Mouse (Mus musculus): ENCODE data around the gene 4930455H04Rik. TPM values are rescaled to one million over a fixed set of nuclear protein-coding genes. Genes with fewer than 3 reads are reported as not detected.

The 4930455H04Rik gene
- polyA plus RNA-seq, 1 experiment = not detected

GRCm38 (mm10) chr3:116988221-116988620 is 20.2 kb downstream of the 4930455H04Rik start:
- H3K4me1 ChIP-seq (ENCODE audit: control insufficient read depth, insufficient read depth, insufficient read length, low read length) = peaks cover 4% of the 10 kb centered on the region
- H3K27ac ChIP-seq (replicated peaks; ENCODE audit: low read depth, low read length) = no peak overlapping the region
- H3K4me3 ChIP-seq (ENCODE audit: insufficient read depth, low read depth, low read length) = no peak overlapping the region

- no peak overlapping the region for H3K4me3 ChIP-seq (ENCODE audit: insufficient read depth, low read depth, low read length)
- H3K4me1 ChIP-seq (ENCODE audit: control insufficient read depth, insufficient read depth, insufficient read length, low read length) = no peaks in the 10 kb centered on the region
- H3K27ac ChIP-seq (replicated peaks; ENCODE audit: low read depth, low read length) = no peak overlapping the region
Observed at GRCm38 (mm10) chr3:116991180-116991579, 23.1 kb downstream of the 4930455H04Rik start.

GRCm38 (mm10) chr3:116993011-116993410 is 24.9 kb downstream of the 4930455H04Rik start:
- no peak overlapping the region for H3K27ac ChIP-seq (replicated peaks; ENCODE audit: low read depth, low read length)
- H3K4me1 ChIP-seq (ENCODE audit: control insufficient read depth, insufficient read depth, insufficient read length, low read length) = no peaks in the 10 kb centered on the region
- H3K4me3 ChIP-seq (ENCODE audit: insufficient read depth, low read depth, low read length) = no peak overlapping the region

- Histone ChIP-seq H3K4me1 (ENCODE audit: control insufficient read depth, insufficient read depth, insufficient read length, low read length) (peaks cover 5% of the 10 kb centered on the region; the same call in 1 of the 2 replicates), H3K27ac (replicated peaks; ENCODE audit: low read depth, low read length) (peak overlapping the region; percentile 20; the same call in 1 of the 2 replicates), H3K4me3 (ENCODE audit: insufficient read depth, low read depth, low read length) (no peak overlapping the region)
Observed at GRCm38 (mm10) chr3:117001686-117002485, 33.8 kb downstream of the 4930455H04Rik start.

GRCm38 (mm10) chr3:117003379-117003778 is 35.3 kb downstream of the 4930455H04Rik start:
- no peak overlapping the region for H3K4me3 ChIP-seq (ENCODE audit: insufficient read depth, low read depth, low read length)
- H3K27ac ChIP-seq (replicated peaks; ENCODE audit: low read depth, low read length) = no peak overlapping the region
- H3K4me1 ChIP-seq (ENCODE audit: control insufficient read depth, insufficient read depth, insufficient read length, low read length) = peaks cover 5% of the 10 kb centered on the region; the same call in 1 of the 2 replicates

- Histone ChIP-seq H3K4me3 (ENCODE audit: insufficient read depth, low read depth, low read length) (no peak overlapping the region), H3K4me1 (ENCODE audit: control insufficient read depth, insufficient read depth, insufficient read length, low read length) (peaks cover 5% of the 10 kb centered on the region; the same call in 1 of the 2 replicates), H3K27ac (replicated peaks; ENCODE audit: low read depth, low read length) (no peak overlapping the region)
Observed at GRCm38 (mm10) chr3:117006636-117007035, 38.6 kb downstream of the 4930455H04Rik start.

- Histone ChIP-seq H3K4me1 (ENCODE audit: control insufficient read depth, insufficient read depth, insufficient read length, low read length) (no peaks in the 10 kb centered on the region), H3K27ac (replicated peaks; ENCODE audit: low read depth, low read length) (no peak overlapping the region), H3K4me3 (ENCODE audit: insufficient read depth, low read depth, low read length) (no peak overlapping the region)
Observed at GRCm38 (mm10) chr3:117007340-117007739, 39.3 kb downstream of the 4930455H04Rik start.

- Histone ChIP-seq H3K27ac (replicated peaks; ENCODE audit: low read depth, low read length) (no peak overlapping the region), H3K4me1 (ENCODE audit: control insufficient read depth, insufficient read depth, insufficient read length, low read length) (no peaks in the 10 kb centered on the region), H3K4me3 (ENCODE audit: insufficient read depth, low read depth, low read length) (no peak overlapping the region)
Observed at GRCm38 (mm10) chr3:117010182-117010581, 42.1 kb downstream of the 4930455H04Rik start.

GRCm38 (mm10) chr3:117020319-117020718 is 52.3 kb downstream of the 4930455H04Rik start:
- peak overlapping the region; percentile 42 for H3K4me3 ChIP-seq (ENCODE audit: insufficient read depth, low read depth, low read length)
- H3K27ac ChIP-seq (replicated peaks; ENCODE audit: low read depth, low read length) = peak overlapping the region; percentile 97
- H3K4me1 ChIP-seq (ENCODE audit: control insufficient read depth, insufficient read depth, insufficient read length, low read length) = peaks cover 18% of the 10 kb centered on the region

GRCm38 (mm10) chr3:117021907-117022306 is 53.8 kb downstream of the 4930455H04Rik start:
- Histone ChIP-seq H3K4me3 (ENCODE audit: insufficient read depth, low read depth, low read length) (no peak overlapping the region), H3K4me1 (ENCODE audit: control insufficient read depth, insufficient read depth, insufficient read length, low read length) (peaks cover 21% of the 10 kb centered on the region), H3K27ac (replicated peaks; ENCODE audit: low read depth, low read length) (peak overlapping the region; percentile 74)

GRCm38 (mm10) chr3:117024111-117024510 is 56.0 kb downstream of the 4930455H04Rik start:
- Histone ChIP-seq H3K4me3 (ENCODE audit: insufficient read depth, low read depth, low read length) (no peak overlapping the region), H3K27ac (replicated peaks; ENCODE audit: low read depth, low read length) (peak overlapping the region; percentile 99), H3K4me1 (ENCODE audit: control insufficient read depth, insufficient read depth, insufficient read length, low read length) (peaks cover 25% of the 10 kb centered on the region)

- no peak overlapping the region for H3K4me3 ChIP-seq (ENCODE audit: insufficient read depth, low read depth, low read length)
- peak overlapping the region; percentile 99 for H3K27ac ChIP-seq (replicated peaks; ENCODE audit: low read depth, low read length)
- H3K4me1 ChIP-seq (ENCODE audit: control insufficient read depth, insufficient read depth, insufficient read length, low read length) = peaks cover 25% of the 10 kb centered on the region
Observed at GRCm38 (mm10) chr3:117024557-117024956, 56.5 kb downstream of the 4930455H04Rik start.

GRCm38 (mm10) chr3:117025421-117025820 is 57.4 kb downstream of the 4930455H04Rik start:
- Histone ChIP-seq H3K27ac (replicated peaks; ENCODE audit: low read depth, low read length) (peak overlapping the region; percentile 54), H3K4me1 (ENCODE audit: control insufficient read depth, insufficient read depth, insufficient read length, low read length) (peaks cover 25% of the 10 kb centered on the region), H3K4me3 (ENCODE audit: insufficient read depth, low read depth, low read length) (no peak overlapping the region)
